In genomic region chr5:100776900-100777299, GRCm38 (mm10) we compare ENCODE assay signal across 28 mouse cellular contexts. TPM values are rescaled to one million over a fixed set of nuclear protein-coding genes. Genes with fewer than 3 reads are reported as not detected.
DNase-seq lines count a peak whose midpoint lies in the region; ATAC-seq and TF ChIP-seq lines count a peak whose summit lies in the region.
"Had no signal": no experiment of that assay in that cellular context is flagged by ENCODE, and none has a peak within 500 bp of the region (broad histone marks: within the 10 kb centered on the region; RNA-seq: fewer than 3 reads in every experiment).

No protein-coding gene starts in this region.

- no peaks in the 10 kb centered on the region for H3K27me3 ChIP-seq in heart, embryonic 13.5 days (replicated peaks)
- H3K27me3 ChIP-seq in midbrain, embryonic 11.5 days (ENCODE audit: control insufficient read depth, insufficient read depth, low read length): no peaks in the 10 kb centered on the region
- no peaks in the 10 kb centered on the region for H3K27me3 ChIP-seq in midbrain, embryonic 16.5 days (ENCODE audit: control insufficient read depth, insufficient read depth, low read depth, low read length)
- H3K27me3 ChIP-seq: CH12.LX; forebrain, embryonic 13.5 days; heart, embryonic 12.5 days; hindbrain, embryonic 13.5 days; intestine, embryonic 15.5 days; Patski had no signal

- TF ChIP-seq CTCF in left cerebral cortex, adult 2 months (IDR thresholded peaks at IDR 0.05): no peak

- intact Hi-C loops in heart, postnatal 36 days (cut with DNase I): no loop called here
- intact Hi-C loops in left cerebral cortex, adult 2 months (cut with DNase I): no loop called here

- H3K4me3 ChIP-seq in heart, embryonic 13.5 days: no peak overlapping the region
- H3K4me3 ChIP-seq in midbrain, embryonic 11.5 days (ENCODE audit: low read depth, low read length): no peak overlapping the region
- H3K4me3 ChIP-seq in midbrain, embryonic 16.5 days (ENCODE audit: low read depth, low read length): no peak overlapping the region
- no peak overlapping the region for H3K4me3 ChIP-seq in left cerebral cortex, adult 2 months
- H3K4me3 ChIP-seq: forebrain, embryonic 10.5 days; forebrain, embryonic 13.5 days; heart, adult 2 months; heart, embryonic 12.5 days; hindbrain, embryonic 10.5 days; hindbrain, embryonic 13.5 days; intestine, embryonic 15.5 days had no signal

- no peaks in the 10 kb centered on the region for H3K9me3 ChIP-seq in heart, embryonic 13.5 days
- no peaks in the 10 kb centered on the region for H3K9me3 ChIP-seq in midbrain, embryonic 11.5 days (ENCODE audit: control insufficient read depth, low read length)
- no peaks in the 10 kb centered on the region for H3K9me3 ChIP-seq in midbrain, embryonic 16.5 days (replicated peaks; ENCODE audit: control insufficient read depth, low read length, poor library complexity, severe bottlenecking)
- H3K9me3 ChIP-seq: forebrain, embryonic 10.5 days; forebrain, embryonic 13.5 days; G1E; heart, embryonic 12.5 days; hindbrain, embryonic 10.5 days; hindbrain, embryonic 13.5 days; intestine, embryonic 15.5 days had no signal

- peak; percentile 18 for DNase-seq in adrenal gland, adult 2 months
- no peak for DNase-seq in adrenal gland, postnatal 25 days
- DNase-seq in heart, postnatal 36 days: no peak
- peak; percentile 57 for DNase-seq in midbrain, embryonic 11.5 days (ENCODE audit: low spot score, missing footprints)
- DNase-seq in left cerebral cortex, adult 2 months (ENCODE audit: extremely low spot score in 1 of 2, low spot score in 2 of 2): no peak
- DNase-seq: B cell, adult 2 months; cerebellum, adult 18-20 months; cerebellum, adult 9-10 months; cerebellum, postnatal 14 days; gastrocnemius, postnatal 10 days; gastrocnemius, postnatal 36 days; heart, adult 2 months; heart, postnatal 14 days; kidney, adult 11 months; kidney, adult 8-10 months had no signal

- H3K9ac ChIP-seq in heart, embryonic 13.5 days: no peak overlapping the region
- H3K9ac ChIP-seq in midbrain, embryonic 11.5 days (ENCODE audit: low read length): no peak overlapping the region
- H3K9ac ChIP-seq in midbrain, embryonic 16.5 days (ENCODE audit: low read depth, low read length): no peak overlapping the region
- H3K9ac ChIP-seq: forebrain, embryonic 13.5 days; heart, embryonic 12.5 days; hindbrain, embryonic 13.5 days; intestine, embryonic 15.5 days had no signal

- 55% methylated on average over 5 of the region's 5 CpGs for WGBS in heart, embryonic 13.5 days
- WGBS in midbrain, embryonic 11.5 days: 94% methylated on average over 5 of the region's 5 CpGs
- 94% methylated on average over 5 of the region's 5 CpGs for WGBS in midbrain, embryonic 16.5 days

- peaks cover 80% of the 10 kb centered on the region for H3K36me3 ChIP-seq in heart, embryonic 13.5 days
- peaks cover 9% of the 10 kb centered on the region for H3K36me3 ChIP-seq in midbrain, embryonic 11.5 days (ENCODE audit: control insufficient read depth, insufficient read depth, low read length)
- peaks cover 40% of the 10 kb centered on the region for H3K36me3 ChIP-seq in midbrain, embryonic 16.5 days (ENCODE audit: control insufficient read depth, insufficient read depth, low read length)

- H3K4me2 ChIP-seq in heart, embryonic 13.5 days: no peak overlapping the region
- H3K4me2 ChIP-seq in midbrain, embryonic 11.5 days: no peak overlapping the region
- H3K4me2 ChIP-seq in midbrain, embryonic 16.5 days (ENCODE audit: low read length): no peak overlapping the region
- H3K4me2 ChIP-seq: forebrain, embryonic 13.5 days; heart, embryonic 12.5 days; hindbrain, embryonic 13.5 days; intestine, embryonic 15.5 days had no signal

- no peak for ATAC-seq in heart, embryonic 13.5 days (ENCODE audit: extremely low read depth, insufficient number of reproducible peaks, low FRiP score, low TSS enrichment)
- no peak for ATAC-seq in midbrain, embryonic 11.5 days (ENCODE audit: low FRiP score)
- ATAC-seq in midbrain, embryonic 16.5 days: no peak
- ATAC-seq: forebrain, embryonic 13.5 days; forebrain, embryonic 16.5 days; hindbrain, embryonic 16.5 days; Patski had no signal

- H3K4me1 ChIP-seq in heart, embryonic 13.5 days: peaks cover 12% of the 10 kb centered on the region
- no peaks in the 10 kb centered on the region for H3K4me1 ChIP-seq in midbrain, embryonic 11.5 days (ENCODE audit: control insufficient read depth, insufficient read depth, low read length)
- H3K4me1 ChIP-seq in midbrain, embryonic 16.5 days (ENCODE audit: control insufficient read depth, insufficient read depth, low read length): no peaks in the 10 kb centered on the region
- H3K4me1 ChIP-seq: forebrain, embryonic 10.5 days; forebrain, embryonic 13.5 days; hindbrain, embryonic 10.5 days; hindbrain, embryonic 13.5 days; intestine, embryonic 15.5 days had no signal

- H3K27ac ChIP-seq in heart, embryonic 13.5 days (replicated peaks): 0 out of 2 replicates have a peak overlapping the region, but pooled peaks have one; percentile 6
- no peak overlapping the region for H3K27ac ChIP-seq in midbrain, embryonic 11.5 days (ENCODE audit: low read depth, low read length)
- no peak overlapping the region for H3K27ac ChIP-seq in midbrain, embryonic 16.5 days (ENCODE audit: low read length)
- H3K27ac ChIP-seq in left cerebral cortex, adult 2 months: no peak overlapping the region
- H3K27ac ChIP-seq: forebrain, embryonic 10.5 days; forebrain, embryonic 13.5 days; heart, adult 2 months; hindbrain, embryonic 10.5 days; hindbrain, embryonic 13.5 days had no signal

RNA-seq across cellular contexts. Expression of gene Helq, which starts 21.5 kb away (rescaled TPM):
- 10 to 100 TPM in 1 of 2 experiments, 1 to 10 TPM in 1; 6.7 to 10.4 TPM for total RNA-seq in adrenal gland, adult 2 months (2021)
- 2.7 and 4.0 TPM in 2 replicates for polyA plus RNA-seq in adrenal gland, adult 2 months (2012; rRNA removed)
- total RNA-seq in adrenal gland, postnatal 25 days (2021): 8.6 and 10.5 TPM in 2 replicates
- 9.3 and 10.5 TPM in 2 replicates for polyA plus RNA-seq in heart, embryonic 13.5 days (2015; fragmentation: Nextera tagmentation; extraction: Ambion mirVana)
- 1 to 10 TPM; 2.1 to 3.6 TPM for total RNA-seq in heart, postnatal 36 days (2021)
- polyA plus RNA-seq in midbrain, embryonic 11.5 days (2014; fragmentation: Nextera tagmentation; extraction: Ambion mirVana): 17.6 and 22.4 TPM in 2 replicates
- polyA plus RNA-seq in midbrain, embryonic 16.5 days (2015; fragmentation: Nextera tagmentation; extraction: Ambion mirVana): 20.6 and 24.3 TPM in 2 replicates
- 10 to 100 TPM; 18.4 to 22.1 TPM for total RNA-seq in left cerebral cortex, adult 2 months (2021)

RNA-seq across cellular contexts. Expression of gene Mrps18c, which starts 21.5 kb away (rescaled TPM):
- total RNA-seq in adrenal gland, adult 2 months (2021): 10 to 100 TPM; 86.0 to 97.4 TPM
- polyA plus RNA-seq in adrenal gland, adult 2 months (2012; rRNA removed): 5.2 and 5.4 TPM in 2 replicates
- total RNA-seq in adrenal gland, postnatal 25 days (2021): 82.3 and 82.5 TPM in 2 replicates
- 128 and 148 TPM in 2 replicates for polyA plus RNA-seq in heart, embryonic 13.5 days (2015; fragmentation: Nextera tagmentation; extraction: Ambion mirVana)
- total RNA-seq in heart, postnatal 36 days (2021): 10 to 100 TPM; 81.3 to 84.8 TPM
- 167 and 178 TPM in 2 replicates for polyA plus RNA-seq in midbrain, embryonic 11.5 days (2014; fragmentation: Nextera tagmentation; extraction: Ambion mirVana)
- polyA plus RNA-seq in midbrain, embryonic 16.5 days (2015; fragmentation: Nextera tagmentation; extraction: Ambion mirVana): 137 and 143 TPM in 2 replicates
- total RNA-seq in left cerebral cortex, adult 2 months (2021): 10 to 100 TPM; 52.0 to 57.7 TPM

RNA-seq across cellular contexts. Expression of gene Abraxas1, which starts 43.9 kb away (rescaled TPM):
- 10 to 100 TPM; 11.6 to 14.0 TPM for total RNA-seq in adrenal gland, adult 2 months (2021)
- polyA plus RNA-seq in adrenal gland, adult 2 months (2012; rRNA removed): 1.8 and 2.4 TPM in 2 replicates
- 13.6 and 18.7 TPM in 2 replicates for total RNA-seq in adrenal gland, postnatal 25 days (2021)
- polyA plus RNA-seq in heart, embryonic 13.5 days (2015; fragmentation: Nextera tagmentation; extraction: Ambion mirVana): 26.0 and 31.8 TPM in 2 replicates
- total RNA-seq in heart, postnatal 36 days (2021): 10 to 100 TPM; 11.0 to 13.2 TPM
- polyA plus RNA-seq in midbrain, embryonic 11.5 days (2014; fragmentation: Nextera tagmentation; extraction: Ambion mirVana): 23.3 and 28.9 TPM in 2 replicates
- polyA plus RNA-seq in midbrain, embryonic 16.5 days (2015; fragmentation: Nextera tagmentation; extraction: Ambion mirVana): 12.0 and 17.1 TPM in 2 replicates
- total RNA-seq in left cerebral cortex, adult 2 months (2021): 1 to 10 TPM; 6.5 to 9.2 TPM

RNA-seq across cellular contexts. Expression of gene Hpse, which starts 57.4 kb away (rescaled TPM):
- under 1 TPM; 0.72 to 0.97 TPM for total RNA-seq in adrenal gland, adult 2 months (2021)
- polyA plus RNA-seq in adrenal gland, adult 2 months (2012; rRNA removed): 0.57 and 0.87 TPM in 2 replicates
- 0.30 and 0.95 TPM in 2 replicates for total RNA-seq in adrenal gland, postnatal 25 days (2021)
- 1.2 and 1.4 TPM in 2 replicates for polyA plus RNA-seq in heart, embryonic 13.5 days (2015; fragmentation: Nextera tagmentation; extraction: Ambion mirVana)
- 1 to 10 TPM in 1 of 2 experiments, under 1 TPM in 1; 0.97 to 1.3 TPM for total RNA-seq in heart, postnatal 36 days (2021)
- polyA plus RNA-seq in midbrain, embryonic 11.5 days (2014; fragmentation: Nextera tagmentation; extraction: Ambion mirVana): 1.2 and 1.3 TPM in 2 replicates
- 0.24 and 0.27 TPM in 2 replicates for polyA plus RNA-seq in midbrain, embryonic 16.5 days (2015; fragmentation: Nextera tagmentation; extraction: Ambion mirVana)
- total RNA-seq in left cerebral cortex, adult 2 months (2021): 1 to 10 TPM; 1.9 to 2.4 TPM
- total RNA-seq: G1E had no signal
- polyA plus RNA-seq: G1E had no signal

Comparison
In these comparisons a context has a peak if more than half of its experiments do, and no peak if none do; other contexts are left out.
1. DNase-seq: peak in adrenal gland, adult 2 months (single experiment) and midbrain, embryonic 11.5 days (single experiment); none in adrenal gland, postnatal 25 days (single experiment), heart, postnatal 36 days (0 of 2) and left cerebral cortex, adult 2 months (0 of 2).